Mouse (Mus musculus) liver, adult 2 months (tissue): ENCODE data around the gene Scn1b.

Experiments used
- CTCF ChIP-seq: fragments of 200-500 bp; IDR thresholded peaks from 2 replicates; pipeline ENCODE4 v1.5.1; 2011; ENCODE audit warnings: low read depth, low read length, control low read depth
- POLR2A ChIP-seq: fragments of 200-500 bp; IDR thresholded peaks from 2 replicates; pipeline ENCODE4 v1.6.1; 2011; ENCODE audit warnings: low read length, control low read depth; ENCODE audit not compliant: insufficient read depth; ENCODE audit errors: extremely low read depth

GRCm38 (mm10) chr7:31080611-31081010, 46.2 kb downstream of the Scn1b start:
- TF ChIP-seq CTCF (no peak), POLR2A (no peak)
